Mouse (Mus musculus) urinary bladder, postnatal 10 days (tissue): ENCODE results near the gene Tubb4b.
"Not testable (repeated sequence)": the region's sequence is repeated elsewhere in the genome, so short reads cannot be mapped to it uniquely, and the experiment has no call there.

Experiments used
- DNase-seq: peaks from one replicate; pipeline ENCODE4 v3.0.0; 2022; ENCODE audit warnings: low spot score

Tubb4b gene

DNA sequence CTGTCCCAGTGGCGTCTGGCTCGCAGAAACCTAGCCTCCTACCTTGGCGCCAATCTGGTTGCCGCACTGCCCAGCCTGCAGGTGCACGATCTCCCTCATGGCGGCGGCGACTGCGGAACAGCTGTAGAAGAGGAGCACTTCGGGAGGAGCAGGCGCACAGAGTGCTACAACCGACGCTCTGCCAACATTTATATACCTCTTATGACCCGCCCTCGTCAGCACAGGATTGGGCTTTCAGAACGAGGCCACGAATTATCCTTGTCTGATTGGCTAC is at the start of gene Tubb4b:
TSS of gene Tubb4b (minus strand) at position 211 of the 274 bp plus-strand sequence.
- DNase-seq = no peak

DNA sequence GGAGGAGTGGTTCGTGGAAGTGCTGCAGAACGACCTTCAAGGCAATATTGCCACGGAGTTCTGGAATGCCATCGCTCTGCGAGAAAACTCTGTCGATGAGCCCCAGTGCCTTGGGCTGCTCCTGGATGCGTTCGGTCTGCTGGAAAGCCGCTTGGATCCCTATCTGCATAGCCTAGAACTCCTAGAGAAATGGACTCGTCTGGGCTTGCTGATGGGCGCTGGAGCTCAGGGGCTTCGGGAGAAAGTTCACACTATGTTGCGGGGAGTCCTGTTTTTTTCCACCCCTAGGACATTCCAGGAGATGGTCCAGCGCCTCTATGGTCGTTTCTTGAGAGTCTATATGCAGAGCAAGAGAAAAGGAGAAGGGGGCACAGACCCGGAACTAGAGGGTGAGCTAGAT is 48.5 kb upstream of the Tubb4b start:
- no peak for DNase-seq

- DNase-seq = no peak
Measured at GRCm38 (mm10) chr2:25272515-25272914, 48.0 kb upstream of the Tubb4b start.

DNA sequence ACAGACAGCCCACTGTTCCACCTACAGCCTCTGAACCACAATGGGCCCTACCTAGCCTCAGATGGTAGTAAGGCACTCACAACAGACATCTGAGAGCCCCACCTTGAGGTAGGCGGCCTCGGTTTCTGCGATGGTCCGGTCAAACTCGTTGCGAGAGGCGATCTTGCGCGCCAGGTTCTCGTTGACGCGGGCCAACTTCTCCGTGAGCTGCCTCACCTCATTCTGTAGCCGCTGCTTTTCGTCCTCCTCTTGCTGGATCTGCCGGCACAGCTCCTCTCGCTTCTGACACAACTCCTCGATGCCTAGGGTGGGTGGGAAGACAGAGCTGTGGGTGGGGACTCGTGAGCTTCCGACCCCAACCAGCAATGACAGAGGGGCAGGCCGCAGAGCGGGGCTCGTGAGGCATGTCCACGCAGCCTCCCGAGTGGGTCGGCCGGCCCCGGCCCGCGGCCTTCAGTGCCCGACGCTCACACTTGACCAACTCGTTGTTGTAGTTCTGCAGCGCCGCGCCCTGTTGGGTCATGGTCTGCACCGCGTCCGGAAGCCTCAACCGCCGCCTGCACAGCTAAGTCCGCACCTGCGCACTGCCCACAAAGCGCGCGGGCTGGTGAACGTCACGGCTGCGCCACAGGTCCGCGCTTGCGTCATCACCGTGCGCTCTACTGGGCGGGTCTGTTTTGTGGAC is 47.5 kb upstream of the Tubb4b start, which contains the start of the genes Ssna1 and Anapc2:
TSS of gene Ssna1 (minus strand) at position 612 of the 685 bp plus-strand sequence.
TSS of gene Anapc2 (plus strand) at position 652 of the 685 bp plus-strand sequence.
- peak; percentile 95 for DNase-seq

DNA sequence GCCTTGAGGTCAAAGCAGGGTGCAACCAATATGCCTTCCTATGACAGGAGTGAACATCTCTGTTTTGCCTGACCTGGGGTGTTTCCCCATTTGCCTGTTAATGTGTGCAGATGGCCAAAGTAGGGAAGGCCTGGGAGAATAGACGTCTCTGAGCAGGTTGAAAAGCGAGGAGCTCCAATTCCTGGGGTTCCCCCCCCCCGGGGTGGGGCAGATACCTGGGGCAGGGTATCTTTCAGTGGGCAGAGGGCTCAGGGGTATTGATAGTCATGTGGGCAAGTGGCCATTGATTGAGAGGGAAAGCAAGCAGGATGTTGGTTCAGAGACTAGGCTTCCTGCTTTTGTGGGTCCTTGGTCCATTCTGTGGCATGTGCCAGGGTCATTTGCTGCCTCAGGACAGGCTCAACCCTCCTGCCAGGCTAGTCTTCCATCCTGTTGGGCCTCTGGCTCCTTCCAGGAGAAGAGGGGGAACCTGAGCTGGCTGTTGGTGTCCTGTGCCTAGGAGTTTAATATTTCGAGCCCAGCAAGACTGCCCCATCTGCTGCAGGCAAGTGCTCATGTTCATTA is 43.3 kb upstream of the Tubb4b start:
- DNase-seq = no peak

GRCm38 (mm10) chr2:25267241-25267640 is 42.7 kb upstream of the Tubb4b start:
- DNase-seq = no peak

DNA sequence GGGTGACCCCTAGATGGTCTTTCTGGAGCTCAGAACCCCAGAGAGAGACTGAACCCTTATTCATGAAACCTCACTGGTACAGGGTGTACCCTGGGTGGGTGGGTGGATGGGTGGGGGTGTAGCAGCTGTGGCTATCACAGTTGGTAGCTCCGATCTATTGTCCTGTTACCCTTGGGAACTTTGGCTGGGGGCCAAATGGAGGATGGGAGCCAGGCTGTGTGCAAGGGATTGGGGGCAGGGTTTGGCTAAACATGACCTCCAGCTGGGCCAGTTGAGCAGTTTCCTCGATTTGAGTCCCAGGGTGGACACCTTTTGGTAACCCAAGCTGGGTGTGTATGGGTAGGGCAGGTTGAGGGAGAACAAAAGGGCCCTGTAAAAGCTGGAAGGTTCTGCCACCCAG is 42.2 kb upstream of the Tubb4b start:
- no peak for DNase-seq

DNA sequence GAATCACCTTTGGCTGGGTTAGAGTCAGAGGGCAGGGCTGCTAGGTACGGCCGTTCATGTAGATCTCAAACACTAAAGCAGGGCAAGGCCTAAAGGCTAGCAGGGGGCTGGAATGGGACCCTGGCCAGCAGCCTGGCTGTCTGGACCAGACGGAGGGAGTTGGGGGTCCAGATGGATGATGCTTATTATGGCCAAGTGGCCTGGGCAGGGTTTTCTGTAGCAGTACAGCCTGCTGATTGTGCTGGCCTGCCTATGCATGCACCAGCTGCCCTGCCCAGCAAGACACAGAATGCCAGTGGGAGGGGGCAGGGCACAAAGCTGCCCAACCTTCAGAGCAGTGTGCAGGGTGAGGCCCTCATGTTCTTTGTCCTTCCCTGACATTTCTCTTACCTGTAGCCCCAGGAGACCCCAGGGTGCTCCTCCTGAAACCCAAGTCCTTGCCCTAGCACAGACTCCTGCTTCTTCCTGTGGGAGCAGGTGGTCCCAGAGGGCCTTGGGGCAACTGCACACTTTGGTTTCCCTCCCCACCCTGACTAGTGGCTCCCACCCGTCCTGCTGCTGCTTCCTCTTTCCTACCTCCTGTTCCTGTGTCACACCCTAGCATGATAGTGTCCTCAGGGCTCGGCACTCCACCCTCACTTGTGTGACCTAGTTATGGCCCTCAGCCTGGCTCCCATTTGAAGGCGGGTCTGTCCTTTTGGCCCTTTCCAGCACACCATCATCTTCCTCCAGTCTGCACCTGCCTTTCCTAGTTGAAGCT is 41.6 kb upstream of the Tubb4b start:
- DNase-seq = no peak

DNA sequence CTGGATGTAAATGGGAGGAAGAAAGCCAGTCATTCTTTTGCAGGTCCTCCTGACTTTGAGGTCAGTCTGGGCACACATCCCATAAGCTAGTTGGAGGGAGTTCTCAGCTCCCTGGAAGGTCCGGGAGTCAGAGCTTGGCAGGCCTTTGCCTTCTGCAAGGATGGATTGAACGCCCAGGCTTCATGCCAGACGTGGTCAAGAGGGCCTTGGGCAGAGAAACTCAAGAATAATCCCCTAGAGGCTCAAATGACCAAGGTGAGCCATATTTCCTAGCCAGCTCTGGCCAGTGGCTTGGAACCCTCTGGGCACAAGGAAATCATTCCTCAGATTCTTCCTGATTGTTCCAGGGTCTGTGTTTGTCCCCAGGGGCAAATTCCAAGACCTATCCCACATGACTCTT is 40.3 kb upstream of the Tubb4b start:
- no peak for DNase-seq

DNA sequence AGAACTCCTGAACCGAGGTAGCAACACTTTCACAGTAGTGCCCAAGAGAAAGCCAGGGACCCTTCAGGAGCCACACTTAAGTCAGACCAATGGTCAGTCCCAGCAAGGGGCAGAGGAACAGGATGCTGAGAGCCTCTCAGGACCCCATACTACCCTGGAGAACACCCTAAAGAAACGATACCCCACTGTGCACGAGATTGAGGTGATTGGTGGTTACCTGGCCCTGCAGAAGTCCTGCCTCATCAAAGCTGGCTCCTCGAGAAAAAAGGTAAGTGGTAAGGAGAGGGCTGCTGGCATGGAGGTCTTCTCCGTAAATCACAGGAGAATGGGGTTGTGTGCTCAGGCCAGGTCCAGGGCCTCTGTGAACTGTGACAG is 39.8 kb upstream of the Tubb4b start:
- no peak for DNase-seq

GRCm38 (mm10) chr2:25263623-25264285 is 39.3 kb upstream of the Tubb4b start:
- no peak for DNase-seq

DNA sequence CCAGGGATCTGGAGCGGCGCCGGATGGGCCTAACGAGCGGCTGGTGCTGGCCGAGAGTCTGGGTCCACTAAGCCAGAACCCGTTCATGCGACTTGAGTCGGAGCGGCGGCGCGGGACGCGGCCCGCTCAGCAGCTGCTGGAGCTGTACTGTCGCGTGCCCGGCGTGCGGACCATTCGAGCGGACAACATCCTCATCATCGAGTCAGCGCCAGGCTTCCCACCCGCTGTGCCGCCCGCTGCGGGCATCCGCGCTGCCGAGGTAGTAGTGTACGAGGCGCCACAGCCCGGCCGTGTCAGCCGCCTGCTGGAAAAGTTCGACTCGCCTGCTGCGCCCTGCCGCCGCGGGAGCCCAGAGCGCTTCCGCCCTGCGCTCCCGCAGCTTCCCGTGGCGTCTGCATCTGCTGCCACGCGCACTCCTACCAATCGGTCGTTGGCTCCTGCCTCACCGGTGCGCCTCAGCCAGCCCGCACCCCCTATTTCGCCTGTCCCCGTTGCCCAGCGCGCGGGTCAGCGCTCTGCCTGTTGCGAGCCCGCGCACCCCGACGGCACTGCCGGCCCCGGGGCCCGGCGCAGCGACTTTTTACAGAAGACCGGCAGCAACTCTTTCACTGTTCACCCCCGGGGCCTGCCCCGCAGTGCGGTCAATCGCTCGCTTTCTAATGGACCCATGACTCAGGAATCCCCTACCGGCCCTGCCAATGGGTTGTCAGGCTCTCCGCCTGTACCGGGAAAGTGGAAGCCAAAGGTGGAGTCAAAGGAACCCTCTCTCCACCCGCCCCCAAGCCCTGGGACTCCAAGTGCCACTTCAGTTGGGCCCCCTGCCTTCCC is 38.5 kb upstream of the Tubb4b start:
- no peak for DNase-seq

- peak; percentile 84 for DNase-seq
Measured at GRCm38 (mm10) chr2:25262291-25262767, 37.8 kb upstream of the Tubb4b start, which contains the start of gene Tprn. TSS of gene Tprn (plus strand) at chr2:25262618.

DNA sequence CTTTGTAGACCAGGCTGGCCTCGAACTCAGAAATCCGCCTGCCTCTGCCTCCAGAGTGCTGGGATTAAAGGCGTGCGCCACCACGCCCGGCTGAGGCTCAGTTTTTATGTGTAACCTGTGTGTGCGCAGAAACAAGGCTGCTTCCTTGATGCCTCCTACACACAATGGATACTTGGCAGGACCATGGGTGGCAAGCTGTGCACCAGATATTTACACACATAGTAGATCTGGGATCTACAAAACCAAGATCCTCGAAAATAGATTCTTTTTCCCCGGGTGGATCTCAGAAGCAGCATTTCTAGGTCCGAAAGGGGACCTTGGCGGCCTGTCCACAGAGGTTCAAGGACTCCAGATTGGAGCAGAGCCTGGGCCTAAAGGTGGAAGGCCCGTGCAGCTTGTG is 37.4 kb upstream of the Tubb4b start:
- no peak for DNase-seq

DNA sequence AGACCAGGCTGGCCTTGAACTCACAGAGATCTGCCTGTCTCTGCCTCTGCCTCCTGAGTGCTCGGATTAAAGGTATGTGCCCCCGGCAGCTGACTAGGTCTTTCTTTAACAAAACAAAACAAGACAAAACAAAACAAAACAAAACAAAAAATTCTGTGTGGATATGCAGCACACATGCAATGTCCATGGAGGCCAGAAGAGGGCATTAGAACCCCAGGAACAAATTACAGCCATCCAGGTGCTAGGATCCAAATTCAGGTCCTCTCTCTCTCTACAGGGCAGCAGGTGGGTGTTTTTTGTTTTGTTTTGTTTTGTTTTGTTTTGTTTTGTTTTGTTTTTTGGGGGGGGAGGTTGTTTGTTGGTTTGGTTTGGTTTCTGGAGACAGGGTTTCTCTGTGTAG is 34.4 kb upstream of the Tubb4b start:
- DNase-seq = no peak

GRCm38 (mm10) chr2:25257250-25257649 is 32.7 kb upstream of the Tubb4b start:
- DNase-seq = not testable (repeated sequence)

- DNase-seq = not testable (repeated sequence)
Measured at GRCm38 (mm10) chr2:25256443-25257109, 32.1 kb upstream of the Tubb4b start.

GRCm38 (mm10) chr2:25255284-25255779 is 30.8 kb upstream of the Tubb4b start, which contains the start of gene Tmem203:
TSS of gene Tmem203 (plus strand) at chr2:25255439.
- DNase-seq = peak; percentile 51

- DNase-seq = no peak
Measured at GRCm38 (mm10) chr2:25252331-25252730, 27.8 kb upstream of the Tubb4b start.

GRCm38 (mm10) chr2:25246183-25247072 is 21.9 kb upstream of the Tubb4b start, which contains the start of gene AL732309.1:
TSS of gene AL732309.1 (minus strand) at chr2:25246863.
- DNase-seq = no peak
